Mouse (Mus musculus) megakaryocyte-erythroid progenitor cell, adult 5-6 weeks (primary cell): Measurements from ENCODE around the gene Rptor. TPM values are rescaled to one million over a fixed set of nuclear protein-coding genes. Genes with fewer than 3 reads are reported as not detected.

Experiments
- ATAC-seq: replicated peaks from 2 replicates; pipeline ENCODE4 v1.8.0; 2016; ENCODE audit warnings: mild to moderate bottlenecking, inconsistent platforms; ENCODE audit not compliant: severe bottlenecking, poor library complexity, low FRiP score, low TSS enrichment
- total RNA-seq, 2 experiments: library from RNA; stranded (forward) in 1 of 2; stranded (reverse) in 1 of 2; fragments of 200-1000, 215-1000 nt in 1 of 2; fragments of >200 nt in 1 of 2; fragmentation: Nextera tagmentation in 1 of 2; gene quantifications; 2 replicates each; pipeline ENCODE4 v1.2.3; 2014 to 2017

Gene Rptor
- total RNA-seq, 2 experiments from 2014 or later = 10.2 to 29.6 TPM

- ATAC-seq = no peak
Observed at GRCm38 (mm10) chr11:119912845-119913244, 310.1 kb downstream of the Rptor start.

- peak; percentile 40; the same call in 1 of the 2 replicates for ATAC-seq
Observed at GRCm38 (mm10) chr11:119913291-119913934, 310.7 kb downstream of the Rptor start, which contains the start of gene Chmp6. Chmp6 (plus strand) TSS chr11:119913441.

- 0 out of 2 replicates have a peak, but pooled peaks have one; percentile 3 for ATAC-seq
Observed at GRCm38 (mm10) chr11:119913935-119914314, 311.2 kb downstream of the Rptor start.

GRCm38 (mm10) chr11:119914381-119914780, 311.7 kb downstream of the Rptor start:
- no peak for ATAC-seq

- ATAC-seq = no peak
Observed at GRCm38 (mm10) chr11:119915666-119916065, 313.0 kb downstream of the Rptor start.

- ATAC-seq = no peak
Observed at GRCm38 (mm10) chr11:119916102-119916790, 313.5 kb downstream of the Rptor start.

- ATAC-seq = no peak
Observed at GRCm38 (mm10) chr11:119916834-119917469, 314.2 kb downstream of the Rptor start.

- no peak for ATAC-seq
Observed at GRCm38 (mm10) chr11:119918521-119918920, 315.8 kb downstream of the Rptor start.

GRCm38 (mm10) chr11:119919432-119919831, 316.7 kb downstream of the Rptor start:
- ATAC-seq = no peak

GRCm38 (mm10) chr11:119919897-119920296, 317.2 kb downstream of the Rptor start:
- peak; percentile 78 for ATAC-seq

GRCm38 (mm10) chr11:119920668-119921067, 318.0 kb downstream of the Rptor start:
- ATAC-seq = no peak

- ATAC-seq = no peak
Observed at GRCm38 (mm10) chr11:119925176-119925575, 322.5 kb downstream of the Rptor start.

- ATAC-seq = no peak
Observed at GRCm38 (mm10) chr11:119926762-119927161, 324.1 kb downstream of the Rptor start.

GRCm38 (mm10) chr11:119928023-119928681, 325.4 kb downstream of the Rptor start:
- peak; percentile 75 for ATAC-seq

- no peak for ATAC-seq
Observed at GRCm38 (mm10) chr11:119929603-119930265, 327.0 kb downstream of the Rptor start.

GRCm38 (mm10) chr11:119931809-119932208, 329.1 kb downstream of the Rptor start:
- ATAC-seq = no peak

GRCm38 (mm10) chr11:119933142-119933541, 330.4 kb downstream of the Rptor start:
- ATAC-seq = no peak

GRCm38 (mm10) chr11:119933819-119934583, 331.3 kb downstream of the Rptor start:
- no peak for ATAC-seq

- ATAC-seq = no peak
Observed at GRCm38 (mm10) chr11:119934773-119935172, 332.1 kb downstream of the Rptor start.
